Mouse (Mus musculus) lung, postnatal 14 days (tissue): Measurements from ENCODE around the gene Necab2.

ENCODE experiments used
- DNase-seq: peaks from one replicate; pipeline ENCODE4 v3.0.0; 2021

The Necab2 gene

GRCm38 (mm10) chr8:119428766-119429327 is 17.7 kb upstream of the Necab2 start:
- no peak for DNase-seq

DNA sequence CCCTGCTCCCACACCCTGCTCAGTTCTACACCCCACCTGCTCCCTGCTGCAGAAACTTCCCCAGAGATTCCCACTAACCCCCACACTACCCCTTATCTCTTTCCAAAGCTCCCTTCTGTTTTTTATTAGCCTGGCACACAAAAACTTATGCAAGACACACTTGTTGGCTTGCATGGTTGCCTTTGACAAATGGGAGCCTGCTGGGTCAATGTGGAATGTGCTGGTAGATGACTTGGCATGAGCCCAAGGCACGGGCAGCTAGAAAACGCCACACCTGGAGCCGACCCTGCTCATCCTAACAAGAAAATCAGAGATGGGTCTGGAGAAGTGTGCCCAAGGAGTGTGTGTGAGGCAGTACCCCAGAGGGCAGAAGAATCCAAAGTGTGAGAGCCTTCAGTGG is 17.0 kb upstream of the Necab2 start:
- no peak for DNase-seq

DNA sequence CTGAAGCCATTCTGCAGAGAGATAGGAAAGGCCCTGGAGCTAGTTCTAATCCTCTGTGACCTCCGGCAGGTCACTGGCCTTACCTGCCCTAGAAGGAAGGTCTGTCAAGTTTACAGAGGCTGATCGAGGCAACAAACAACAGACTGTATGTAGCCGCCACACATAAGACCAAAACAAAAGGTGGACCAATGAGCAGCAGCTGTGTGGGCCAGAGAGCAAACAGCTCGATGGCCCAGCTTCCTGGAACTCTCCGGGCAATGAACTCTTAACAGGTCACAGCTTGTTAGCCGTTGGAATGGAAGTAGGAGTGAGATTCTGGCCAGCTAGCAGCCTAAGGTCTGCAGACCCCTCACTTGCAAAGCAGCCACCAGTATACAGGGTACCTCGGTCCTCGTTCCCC is 16.3 kb upstream of the Necab2 start:
- DNase-seq: no peak

DNA sequence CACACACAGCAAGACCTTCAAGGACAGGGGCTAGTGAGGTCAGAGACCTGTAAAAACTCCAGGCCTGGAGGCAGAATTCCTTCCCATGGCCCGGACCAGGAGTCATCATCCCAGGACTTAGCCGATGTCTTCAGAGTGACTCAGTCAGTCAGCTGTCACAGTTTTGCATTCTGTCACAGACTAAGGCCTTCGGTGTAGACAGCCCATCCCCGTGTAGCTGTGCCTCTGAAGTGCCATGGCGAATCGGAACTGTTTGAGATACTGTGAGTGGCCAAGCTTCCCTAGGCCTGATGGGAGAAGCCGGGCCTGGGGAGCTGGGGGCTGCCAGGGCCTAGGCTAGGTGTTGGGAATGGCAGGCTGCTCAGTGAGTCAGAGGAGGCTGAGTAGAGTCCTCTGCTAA is 15.8 kb upstream of the Necab2 start:
- no peak for DNase-seq

GRCm38 (mm10) chr8:119432372-119432771 is 14.1 kb upstream of the Necab2 start:
- no peak for DNase-seq

GRCm38 (mm10) chr8:119433582-119434174 is 12.8 kb upstream of the Necab2 start, which contains the start of gene Osgin1:
Gene Osgin1 (plus strand): TSS chr8:119434124.
- no peak for DNase-seq

GRCm38 (mm10) chr8:119434569-119434968 is 11.9 kb upstream of the Necab2 start:
- DNase-seq: no peak

DNA sequence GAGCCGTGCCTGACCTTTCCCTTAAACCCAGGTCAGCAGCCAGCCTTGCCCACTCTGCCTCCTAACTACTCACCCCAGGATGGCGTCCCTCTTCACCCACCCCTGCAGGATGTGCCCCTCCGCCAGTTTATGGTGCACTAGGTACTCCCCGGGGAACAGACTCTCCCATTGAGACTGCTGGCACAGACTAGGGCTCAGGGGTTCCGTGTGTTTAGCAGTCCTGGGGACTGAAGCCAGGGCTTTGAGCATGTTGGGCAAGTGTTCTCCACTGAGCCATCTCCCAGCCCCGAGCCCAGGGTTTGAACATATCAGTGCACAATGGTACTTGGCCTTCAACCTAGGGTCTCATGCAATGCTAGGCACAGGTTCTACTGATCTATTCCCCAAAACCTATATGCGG is 11.0 kb upstream of the Necab2 start:
- no peak for DNase-seq

- no peak for DNase-seq
These were observed 10.2 kb upstream of the Necab2 start for GRCm38 (mm10) chr8:119436331-119436730.

DNA sequence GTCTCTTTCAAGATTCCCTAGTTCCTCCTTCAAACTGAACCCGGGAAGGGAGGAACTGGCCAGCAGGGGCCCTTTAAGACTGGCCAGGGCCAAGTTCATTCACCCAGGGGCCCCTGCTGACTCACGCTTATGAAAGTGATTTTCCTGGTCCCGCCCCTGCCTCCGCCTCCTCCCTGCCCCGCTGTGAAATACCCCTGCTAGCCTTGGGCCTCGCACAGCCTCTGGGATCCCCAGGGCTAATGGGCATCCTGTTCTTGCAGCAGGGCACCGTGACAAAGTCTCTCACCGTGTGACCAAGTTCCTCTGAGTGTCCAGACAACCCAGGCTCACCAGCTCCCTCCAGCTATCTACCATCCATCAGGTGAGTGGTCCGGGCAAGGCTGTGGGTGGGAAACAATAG is 9.6 kb upstream of the Necab2 start:
- DNase-seq: peak; percentile 83

DNA sequence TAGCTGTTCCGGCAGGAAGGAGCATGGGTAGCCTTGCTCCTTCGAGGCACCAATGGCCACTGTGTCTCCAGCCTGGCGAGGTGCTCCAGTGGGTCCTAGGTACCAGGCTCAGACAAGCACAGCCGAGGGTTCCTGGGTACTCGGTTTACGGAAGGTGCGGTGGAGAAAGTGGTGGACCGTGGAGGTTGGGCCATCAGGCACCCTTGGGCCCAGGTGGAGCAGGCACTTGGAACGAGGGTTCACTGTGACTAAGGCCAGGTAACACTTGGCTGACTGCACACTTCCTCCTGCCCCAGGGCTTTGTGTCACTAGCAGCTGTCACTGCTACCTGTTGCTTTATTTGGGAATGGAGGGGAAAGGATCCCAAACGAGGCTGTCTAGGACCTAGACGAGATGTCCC is 9.0 kb upstream of the Necab2 start:
- no peak for DNase-seq

GRCm38 (mm10) chr8:119438876-119439275 is 7.6 kb upstream of the Necab2 start:
- DNase-seq: no peak

- DNase-seq: no peak
These were observed 7.1 kb upstream of the Necab2 start for GRCm38 (mm10) chr8:119439424-119439823.

- DNase-seq: no peak
These were observed 6.6 kb upstream of the Necab2 start for GRCm38 (mm10) chr8:119439893-119440249.

GRCm38 (mm10) chr8:119440250-119440951 is 6.1 kb upstream of the Necab2 start:
- DNase-seq: peak; percentile 80

GRCm38 (mm10) chr8:119440952-119441270 is 5.6 kb upstream of the Necab2 start:
- no peak for DNase-seq

- DNase-seq: no peak
These were observed 4.5 kb upstream of the Necab2 start for GRCm38 (mm10) chr8:119442013-119442412.

DNA sequence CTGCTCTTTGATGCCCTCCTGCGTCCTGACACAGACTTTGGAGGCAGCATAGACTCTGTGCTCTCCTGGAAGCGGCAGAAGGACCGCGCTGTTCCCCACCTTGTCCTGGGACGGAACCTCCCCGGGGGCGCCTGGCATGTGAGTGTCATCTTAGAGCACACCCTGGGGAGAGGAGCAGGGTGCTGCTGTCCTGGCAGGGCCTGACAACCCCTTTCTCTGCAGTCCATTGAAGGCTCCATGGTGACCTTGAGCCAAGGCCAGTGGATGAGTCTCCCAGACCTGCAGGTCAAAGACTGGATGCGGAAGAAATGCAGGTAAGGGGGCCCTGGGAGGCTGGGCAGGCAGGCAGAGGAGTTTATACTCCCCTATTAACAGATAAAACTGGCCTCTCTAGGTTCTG is 3.5 kb upstream of the Necab2 start:
- DNase-seq: no peak

GRCm38 (mm10) chr8:119446990-119447780 is 666 bp downstream of the Necab2 start:
- DNase-seq: no peak

GRCm38 (mm10) chr8:119447781-119448170 is 1.3 kb downstream of the Necab2 start:
- DNase-seq: no peak

DNA sequence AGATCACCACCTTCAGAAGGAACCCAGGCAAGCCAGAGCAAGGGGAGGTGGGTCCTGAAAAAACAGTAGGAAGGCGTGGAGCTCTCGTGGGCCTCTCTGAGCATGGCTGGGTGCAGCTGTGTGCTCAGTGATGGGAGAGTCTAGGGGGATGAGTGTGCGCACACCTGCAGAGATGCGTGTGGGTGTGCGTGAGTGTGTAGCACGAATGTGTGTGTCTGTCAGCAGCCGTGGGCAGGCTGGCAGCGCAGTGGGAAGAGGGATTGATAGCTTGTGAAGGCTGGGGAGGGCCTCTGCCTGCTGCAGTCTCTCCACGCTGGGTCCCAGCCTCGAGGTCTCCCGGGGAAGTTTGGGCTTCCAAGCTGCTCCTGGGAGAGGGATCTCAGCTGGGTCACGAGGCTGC is 3.1 kb downstream of the Necab2 start:
- no peak for DNase-seq

- no peak for DNase-seq
These were observed 4.6 kb downstream of the Necab2 start for GRCm38 (mm10) chr8:119451131-119451530.

- no peak for DNase-seq
These were observed 6.4 kb downstream of the Necab2 start for GRCm38 (mm10) chr8:119452919-119453318.

DNA sequence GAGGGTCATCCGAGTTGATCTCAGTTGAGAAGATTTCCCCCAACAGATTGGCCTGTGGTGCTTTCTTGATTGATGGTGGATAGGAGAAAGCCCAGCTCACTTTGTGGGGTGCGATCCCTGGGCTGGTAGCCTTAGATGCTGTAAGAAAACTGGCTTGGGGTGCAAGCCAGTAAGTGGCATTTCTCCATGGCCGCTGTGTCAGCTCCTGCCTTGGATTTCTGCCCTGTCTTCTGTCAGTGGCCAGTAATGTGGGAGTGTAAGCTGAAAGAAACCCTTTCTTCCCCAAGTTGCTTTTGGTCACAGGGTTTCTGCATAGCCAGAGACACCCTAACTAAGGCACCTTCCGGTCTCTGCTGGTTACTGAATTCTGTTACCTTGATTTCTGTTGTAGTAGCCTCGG is 9.5 kb downstream of the Necab2 start:
- DNase-seq: peak; percentile 22
